In genomic region chr16:83131876-83132275, GRCm38 (mm10) we compare ENCODE assay signal across 14 mouse cellular contexts.
"Had no signal": no experiment of that assay in that cellular context is flagged by ENCODE, and none has a peak within 500 bp of the region (broad histone marks: within the 10 kb centered on the region; RNA-seq: fewer than 3 reads in every experiment).

No protein-coding gene starts in this region.

- DNase-seq: kidney, adult 9 months; kidney, postnatal 36 days; left cerebral cortex, postnatal 4 days; lung, postnatal 14 days; retina, postnatal 1 day; right cerebral cortex, postnatal 14 days; thymus, postnatal 4 days had no signal

- H3K9me3 ChIP-seq: limb, embryonic 13.5 days; lung, embryonic 15.5 days; midbrain, embryonic 10.5 days; midbrain, embryonic 15.5 days; neural tube, embryonic 13.5 days had no signal

- H3K4me1 ChIP-seq: limb, embryonic 13.5 days; lung, embryonic 15.5 days; midbrain, embryonic 10.5 days; midbrain, embryonic 15.5 days; neural tube, embryonic 13.5 days had no signal

- H3K9ac ChIP-seq: limb, embryonic 13.5 days; lung, embryonic 15.5 days; midbrain, embryonic 15.5 days; neural tube, embryonic 13.5 days had no signal

- ATAC-seq: midbrain, embryonic 15.5 days had no signal

- H3K27me3 ChIP-seq: limb, embryonic 13.5 days; lung, embryonic 15.5 days; midbrain, embryonic 15.5 days; neural tube, embryonic 13.5 days had no signal

- H3K27ac ChIP-seq: kidney, postnatal 0 days; layer of hippocampus, adult 2 months; limb, embryonic 13.5 days; lung, embryonic 15.5 days; midbrain, embryonic 10.5 days; midbrain, embryonic 15.5 days; neural tube, embryonic 13.5 days had no signal

- H3K36me3 ChIP-seq: limb, embryonic 13.5 days; lung, embryonic 15.5 days; midbrain, embryonic 10.5 days; midbrain, embryonic 15.5 days; neural tube, embryonic 13.5 days had no signal

- H3K4me3 ChIP-seq: layer of hippocampus, adult 2 months; limb, embryonic 13.5 days; lung, embryonic 15.5 days; midbrain, embryonic 10.5 days; midbrain, embryonic 15.5 days; neural tube, embryonic 13.5 days had no signal
